Mouse (Mus musculus) cerebellum, adult 18-20 months (tissue): Measurements from ENCODE around the gene Tspan14.

ENCODE experiments used
- DNase-seq, 2 experiments: peaks; one replicate each; pipeline ENCODE4 v3.0.0; 2021

The Tspan14 gene

DNA sequence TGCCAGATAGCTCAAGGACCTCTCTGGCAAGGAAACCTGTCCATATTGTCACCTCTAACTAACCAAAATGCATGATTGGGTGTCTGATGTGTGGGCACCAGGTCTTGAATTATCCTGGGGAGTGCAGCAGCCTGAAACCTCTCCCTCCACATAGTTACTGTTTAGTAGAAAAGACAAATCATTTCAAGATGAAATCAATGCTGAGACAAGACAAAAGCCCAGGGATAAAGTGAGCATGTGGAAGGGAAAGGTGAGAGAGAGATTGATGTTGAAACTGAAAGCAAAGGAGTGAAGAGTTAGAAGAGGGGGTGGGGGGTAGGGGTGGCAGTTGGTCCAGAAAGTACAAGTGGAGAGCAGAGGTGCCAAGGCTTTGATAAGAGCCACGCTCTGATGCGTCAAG is 1.4 kb upstream of the Tspan14 start:
- no peak for DNase-seq

DNA sequence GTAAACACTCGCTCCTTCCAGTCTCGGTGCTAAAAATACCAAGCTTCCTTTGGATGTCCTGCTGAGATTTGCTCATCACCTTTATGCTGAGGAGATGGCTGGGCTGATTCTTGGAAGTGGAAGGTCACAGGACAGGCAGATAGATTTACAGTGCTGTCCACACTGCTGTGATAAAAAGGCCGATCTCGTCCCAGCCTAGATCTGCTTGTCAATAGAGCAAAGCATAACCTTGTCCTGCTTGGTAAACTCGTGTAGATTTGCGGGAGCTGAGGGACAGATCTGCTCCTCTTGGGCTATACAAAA is 942 bp upstream of the Tspan14 start:
- DNase-seq, result peak in 1 of 2 experiments; percentile 36

DNA sequence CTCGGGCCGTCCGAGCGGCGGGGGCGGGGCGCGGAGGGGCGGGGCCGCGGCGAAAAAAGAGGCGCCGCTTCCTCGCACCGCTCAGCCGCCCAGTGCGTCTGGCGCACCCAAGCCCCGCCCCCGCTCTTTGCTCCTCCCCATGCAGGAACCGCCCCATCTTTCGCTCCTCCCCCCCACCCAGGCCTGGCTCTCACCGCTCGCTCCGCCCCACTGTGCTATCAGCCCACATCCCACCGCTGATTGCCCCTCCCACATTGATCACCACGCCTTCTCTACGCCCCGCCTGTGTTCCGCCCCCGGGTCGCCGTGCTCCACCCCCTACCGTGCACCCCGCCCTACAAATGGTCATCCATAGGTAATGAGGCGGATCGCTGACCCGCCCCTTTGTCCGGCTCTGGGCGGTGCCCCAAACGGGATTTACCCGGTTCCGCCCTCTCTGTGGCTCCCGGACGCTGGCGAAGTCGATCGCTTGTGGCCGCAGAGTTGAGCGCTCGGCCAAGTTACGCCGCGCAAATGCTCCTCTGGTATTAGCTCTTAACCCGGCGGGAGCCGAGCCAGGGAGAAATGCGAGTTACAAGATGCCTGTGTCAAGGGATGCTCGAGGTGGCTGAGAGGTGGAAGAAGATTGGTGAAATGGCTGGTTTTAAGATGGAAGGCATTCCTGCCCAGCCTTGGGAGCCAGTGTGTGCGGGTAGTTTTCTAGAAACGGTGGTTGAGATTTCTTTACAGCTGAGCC is 423 bp upstream of the Tspan14 start:
- peak; percentile 96 to 97 for DNase-seq

DNA sequence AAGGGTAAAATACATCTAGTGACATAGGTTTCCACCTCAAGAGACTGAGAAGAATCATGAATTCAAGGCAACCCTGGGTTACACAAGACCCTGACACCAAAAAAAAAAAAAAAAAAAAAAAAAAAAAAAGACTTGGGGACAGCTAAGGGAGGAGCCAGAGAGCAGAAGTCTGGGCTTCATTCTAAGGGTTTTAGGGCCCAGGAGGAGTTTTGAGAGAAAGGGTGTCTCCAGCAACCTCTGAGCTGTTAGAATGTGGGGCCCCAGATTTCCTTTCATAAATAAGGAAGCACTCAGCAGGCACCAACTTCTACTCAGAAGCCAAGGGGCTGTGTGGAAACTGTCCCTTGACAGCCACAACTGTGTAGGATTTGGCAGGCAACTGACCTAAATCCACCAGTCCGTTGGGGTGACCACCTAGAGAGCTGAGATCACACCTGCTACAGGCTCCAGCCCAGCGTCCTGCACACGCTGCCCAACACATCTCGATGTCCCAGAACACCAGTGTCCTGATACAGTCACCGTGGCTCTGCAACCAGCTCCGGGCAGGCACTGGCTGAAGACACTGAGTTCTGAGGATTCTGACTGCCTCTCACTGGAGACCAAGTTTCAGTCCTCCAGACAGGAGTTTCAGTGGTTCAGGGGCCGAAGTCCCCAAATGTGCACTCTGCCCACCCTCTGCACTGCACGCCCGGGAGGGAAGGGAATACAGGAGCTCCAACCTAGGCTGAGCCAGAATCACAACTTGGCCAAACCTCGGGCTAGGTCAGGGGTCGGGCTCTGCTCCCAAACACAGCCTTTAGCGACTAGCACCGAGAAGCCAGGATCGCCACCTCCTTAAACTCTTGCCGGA is 875 bp downstream of the Tspan14 start:
- peak; percentile 26 to 44 for DNase-seq

DNA sequence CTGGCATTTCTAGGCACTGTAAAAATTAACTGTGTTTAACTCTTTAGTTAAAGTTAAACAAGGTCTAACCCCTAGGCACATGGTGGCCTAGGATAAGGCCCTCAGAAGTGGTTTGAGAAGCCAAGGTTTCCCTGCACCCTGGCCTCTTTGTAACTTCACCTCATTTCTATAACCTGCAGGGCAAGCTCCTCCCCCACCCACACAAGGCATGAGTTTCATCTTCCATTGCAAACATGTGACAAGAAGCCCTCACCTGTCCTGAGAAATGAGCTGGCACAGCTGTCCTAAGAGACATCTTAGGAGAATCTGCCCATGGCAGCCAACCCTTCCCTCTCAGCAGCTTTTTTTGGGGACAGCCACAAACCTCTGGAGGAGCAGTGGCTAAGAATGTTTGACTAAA is 1.7 kb downstream of the Tspan14 start:
- no peak for DNase-seq

DNA sequence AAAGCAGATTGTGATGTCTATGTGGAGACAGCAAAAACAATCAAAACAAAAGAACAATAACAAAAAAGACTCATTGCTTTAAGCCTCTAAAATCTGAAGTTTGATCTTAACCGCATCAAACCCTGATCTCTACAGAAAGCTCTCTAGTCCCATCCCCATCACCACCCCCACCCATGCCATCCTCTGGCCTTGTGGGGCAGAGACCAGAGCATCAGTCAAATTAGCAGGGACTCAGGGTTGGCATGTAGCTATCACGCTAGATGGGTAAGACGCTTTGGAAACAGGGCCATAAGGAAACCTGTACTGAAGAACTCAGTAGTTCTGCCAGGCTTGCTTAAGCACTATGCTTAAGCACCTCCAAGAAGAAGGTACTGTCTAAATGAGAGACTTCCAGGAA is 2.4 kb downstream of the Tspan14 start:
- no peak for DNase-seq

DNA sequence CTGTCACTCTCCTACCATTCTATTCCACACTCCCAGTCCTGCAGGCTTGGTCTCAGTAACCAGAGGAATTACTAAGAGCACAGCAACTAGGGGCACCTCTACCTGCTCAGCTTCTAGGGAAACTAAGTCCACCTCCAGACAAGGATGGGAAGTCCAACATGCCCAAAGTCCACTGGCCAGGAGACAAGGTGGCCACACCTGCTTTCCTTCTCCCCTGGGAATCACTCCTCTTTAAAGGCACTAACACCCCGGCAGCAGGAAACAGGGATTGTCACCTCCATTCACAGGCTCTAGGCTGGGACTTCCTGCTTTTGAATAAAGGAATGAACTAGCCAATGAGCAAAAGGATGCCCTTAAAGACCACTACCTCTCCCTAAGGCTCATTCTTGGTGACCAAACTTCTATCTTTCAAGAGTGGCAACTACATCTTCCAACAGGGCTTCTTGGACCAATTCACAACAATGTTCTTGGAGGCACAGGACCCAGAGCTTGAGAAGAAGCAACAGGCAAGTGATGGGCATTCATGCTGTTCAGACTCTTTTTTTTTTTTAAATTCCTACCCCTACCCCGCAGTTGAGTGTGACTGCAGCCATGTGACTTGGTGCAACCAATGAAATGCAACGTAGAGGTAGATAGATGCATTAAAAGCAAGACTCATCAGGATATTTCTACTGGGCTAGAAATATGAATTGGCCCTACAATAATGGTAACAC is 3.0 kb downstream of the Tspan14 start:
- no peak for DNase-seq

DNA sequence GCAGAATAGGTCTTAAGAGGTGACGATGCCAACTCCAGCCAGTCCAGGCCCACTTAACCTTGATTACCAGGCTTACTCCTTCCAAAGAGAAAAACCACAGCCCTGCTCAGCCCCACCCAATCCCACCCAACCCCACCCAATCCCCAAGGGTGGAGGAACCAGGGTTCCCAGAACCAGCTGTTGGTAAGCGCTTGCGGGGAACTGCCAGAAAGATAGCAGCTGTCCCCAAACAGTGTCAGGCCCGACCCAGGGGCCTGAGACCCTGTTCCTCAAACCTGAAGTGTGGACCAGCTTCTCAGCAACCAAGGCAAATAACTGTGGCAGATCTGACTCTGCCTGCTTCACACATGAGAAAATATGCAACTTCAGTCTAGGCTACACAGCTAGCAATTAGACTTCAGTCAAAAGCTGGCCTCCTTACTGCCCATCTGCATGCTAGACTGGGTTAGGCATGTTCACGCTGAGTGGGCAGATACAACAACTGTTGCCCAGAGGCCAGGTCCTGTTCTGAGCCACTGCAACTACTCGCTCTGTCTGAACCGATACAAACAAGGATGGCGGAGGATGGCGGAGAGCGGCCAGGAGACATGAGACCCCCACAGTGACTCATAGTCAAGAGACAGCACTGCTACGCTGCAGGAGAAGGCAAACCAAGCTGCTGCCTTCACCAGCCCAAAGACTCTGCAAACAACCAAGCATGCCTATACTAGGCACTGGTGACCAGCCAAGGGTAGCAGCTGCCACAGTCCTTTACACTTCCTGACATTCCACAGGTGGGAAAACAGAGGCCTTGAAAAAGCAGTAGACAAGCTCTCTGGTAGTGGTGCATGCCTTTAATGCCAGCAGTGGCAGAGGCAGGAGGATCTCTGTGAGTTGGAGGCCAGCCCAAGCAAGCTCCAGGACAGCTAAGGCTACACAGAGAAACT is 4.0 kb downstream of the Tspan14 start:
- DNase-seq, result no peak

DNA sequence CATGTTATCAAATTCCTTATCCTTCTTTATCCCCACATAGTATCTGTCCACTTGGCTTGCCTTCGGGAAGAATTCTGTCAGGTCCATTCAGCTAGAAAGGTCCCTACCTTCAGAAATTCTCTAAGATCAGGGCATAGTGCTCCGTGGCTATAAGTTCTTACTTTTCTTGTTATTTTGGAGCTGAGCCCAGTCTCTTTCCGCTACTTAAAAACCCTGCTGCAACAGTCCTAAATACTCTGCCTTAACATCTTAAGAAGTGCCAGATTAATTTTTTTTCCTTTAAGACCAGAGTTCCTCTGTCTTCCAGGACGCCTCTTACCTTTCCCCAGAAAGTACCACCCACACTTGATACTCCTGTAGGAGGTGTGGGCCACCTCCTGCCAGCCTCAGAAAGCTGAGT is 6.4 kb downstream of the Tspan14 start:
- DNase-seq, result no peak

DNA sequence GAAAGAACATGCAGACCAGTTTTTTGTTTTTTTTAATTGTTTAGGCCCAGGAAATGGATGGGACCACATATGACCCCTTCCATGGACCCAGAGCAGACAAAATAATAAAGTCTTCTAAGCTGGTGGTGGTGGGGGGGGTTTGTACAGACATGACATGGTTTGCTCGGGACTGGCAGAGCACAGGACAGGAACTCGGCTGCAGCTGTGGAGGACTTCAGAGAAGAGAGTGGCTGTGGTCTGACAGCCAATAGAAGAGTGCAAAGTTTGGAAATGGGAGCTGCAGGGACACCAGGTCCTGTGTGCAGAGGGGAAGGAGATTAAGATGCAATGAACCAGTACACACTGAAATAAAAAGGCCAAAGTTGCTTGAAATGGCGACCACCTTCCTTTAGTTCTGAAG is 7.0 kb downstream of the Tspan14 start:
- DNase-seq, result no peak

DNA sequence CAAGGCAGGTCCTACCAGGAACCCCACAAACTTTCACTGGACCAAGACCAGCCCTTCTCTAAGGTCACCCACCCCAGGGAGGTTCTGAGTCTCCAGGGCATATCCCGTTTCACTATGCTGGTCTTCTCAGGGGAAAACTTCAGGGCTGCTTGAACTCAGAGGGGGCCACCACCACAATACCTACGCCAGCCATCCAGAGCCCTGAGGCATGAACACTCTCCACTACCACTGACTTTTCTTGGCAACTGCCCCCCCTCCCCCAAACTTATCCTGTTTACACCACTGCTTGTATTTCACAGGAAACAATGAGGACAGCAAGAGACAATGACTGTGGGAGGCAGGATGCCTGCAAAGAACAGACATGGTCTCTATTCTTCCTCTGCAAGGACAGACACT is 7.6 kb downstream of the Tspan14 start:
- no peak for DNase-seq

DNA sequence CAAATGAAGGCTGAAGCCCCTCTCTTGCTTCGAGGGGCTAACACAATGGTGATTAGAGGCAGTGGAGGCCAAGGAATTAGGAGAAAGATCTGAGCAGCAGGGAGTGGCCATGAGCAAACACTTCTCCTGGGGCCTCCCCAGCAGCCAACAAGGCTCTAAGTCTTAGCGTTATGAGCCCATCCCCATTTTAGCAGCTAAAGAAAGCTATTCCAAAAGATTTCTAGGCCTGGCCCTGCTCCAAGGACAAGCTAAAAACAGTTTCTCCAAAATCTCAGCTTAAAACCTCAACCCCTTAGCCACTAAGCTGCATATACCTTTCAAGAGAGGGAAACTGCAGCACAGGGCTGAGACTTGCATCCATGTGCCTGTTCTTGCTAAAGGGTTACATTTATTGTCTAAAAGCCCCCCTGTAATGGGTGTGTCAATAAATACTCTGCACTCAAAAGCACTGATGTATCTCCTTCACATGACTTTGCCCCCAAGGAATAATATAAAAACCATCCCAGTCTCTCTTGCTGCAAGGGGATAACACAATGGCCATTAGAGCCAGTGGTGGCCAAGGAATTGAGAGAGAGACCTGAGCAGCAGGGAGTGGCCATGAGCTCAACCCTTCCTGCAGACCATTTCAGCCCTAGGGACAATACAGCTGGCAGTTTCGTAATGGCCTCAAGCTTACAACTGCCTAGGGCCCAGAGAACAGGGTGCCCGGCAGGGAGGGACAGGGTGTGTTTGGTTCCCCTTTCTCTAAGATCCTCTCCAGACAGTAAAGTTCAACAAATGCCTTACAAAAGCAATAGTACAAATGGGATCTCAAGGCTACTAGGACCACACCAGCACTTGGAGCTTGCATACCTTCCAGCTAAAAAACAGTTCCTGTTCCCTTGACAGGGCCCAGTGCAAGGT is 8.3 kb downstream of the Tspan14 start:
- no peak for DNase-seq

DNA sequence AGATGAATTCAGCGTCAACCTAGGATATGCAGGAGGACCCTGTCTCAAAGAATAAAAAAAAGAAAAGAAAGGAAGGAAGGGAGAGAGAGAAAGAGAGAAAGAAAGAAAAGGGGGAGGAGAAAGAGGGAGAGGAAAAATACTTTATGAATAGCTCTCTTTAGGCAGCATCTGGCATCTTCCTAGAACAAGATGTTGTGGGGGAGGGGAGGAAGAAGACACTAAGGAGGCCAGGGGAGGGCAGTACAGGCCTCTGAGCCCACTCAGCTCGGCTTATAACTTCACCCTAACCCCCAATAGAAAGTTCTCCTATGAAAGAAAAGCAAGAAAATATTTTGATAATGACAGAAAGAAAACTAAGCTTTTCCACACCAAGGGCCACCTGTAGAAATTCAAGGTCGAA is 9.0 kb downstream of the Tspan14 start:
- DNase-seq, result no peak

DNA sequence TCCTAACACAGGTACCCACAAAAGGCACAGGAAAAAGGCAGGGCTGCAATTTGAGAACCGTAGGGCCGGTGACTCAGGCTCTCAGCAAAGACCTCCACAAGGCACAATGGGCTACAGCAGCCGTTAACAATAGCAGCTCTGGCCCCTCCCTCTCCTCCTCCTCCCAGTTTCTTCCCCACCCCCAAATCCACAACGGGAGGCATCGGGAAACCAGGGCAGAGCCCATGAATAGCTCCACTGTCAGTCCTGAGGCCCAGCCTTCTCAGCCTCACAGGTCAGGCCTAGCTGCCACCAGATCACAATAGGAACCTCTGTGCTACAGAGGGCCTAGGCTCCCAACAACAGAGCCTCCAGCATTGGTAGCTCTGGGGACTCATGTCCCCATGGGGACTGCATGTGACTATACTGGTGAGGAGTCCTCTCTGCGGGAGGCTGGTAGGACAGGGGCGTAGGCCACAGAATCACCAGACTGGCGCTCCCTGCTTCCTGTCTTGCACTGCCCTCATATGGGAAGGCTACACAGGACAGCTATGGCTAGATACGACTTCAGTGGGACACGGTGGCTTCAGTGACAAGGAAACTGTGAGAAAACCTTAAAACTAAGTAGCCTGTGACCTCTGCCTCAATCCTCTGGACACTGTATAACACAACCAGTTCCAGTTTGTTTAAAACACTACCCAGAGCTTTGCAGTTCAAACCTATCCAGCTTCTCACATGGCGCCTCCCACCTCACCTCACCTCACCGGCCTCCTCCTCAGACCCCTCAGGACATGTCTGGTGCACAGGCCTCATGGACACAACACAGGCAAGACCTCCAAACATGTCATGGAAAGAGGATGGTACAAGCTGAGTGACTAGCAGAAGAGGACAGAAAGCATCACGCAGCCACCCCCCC is 10.1 kb downstream of the Tspan14 start:
- DNase-seq, result peak in 1 of 2 experiments; percentile 40

DNA sequence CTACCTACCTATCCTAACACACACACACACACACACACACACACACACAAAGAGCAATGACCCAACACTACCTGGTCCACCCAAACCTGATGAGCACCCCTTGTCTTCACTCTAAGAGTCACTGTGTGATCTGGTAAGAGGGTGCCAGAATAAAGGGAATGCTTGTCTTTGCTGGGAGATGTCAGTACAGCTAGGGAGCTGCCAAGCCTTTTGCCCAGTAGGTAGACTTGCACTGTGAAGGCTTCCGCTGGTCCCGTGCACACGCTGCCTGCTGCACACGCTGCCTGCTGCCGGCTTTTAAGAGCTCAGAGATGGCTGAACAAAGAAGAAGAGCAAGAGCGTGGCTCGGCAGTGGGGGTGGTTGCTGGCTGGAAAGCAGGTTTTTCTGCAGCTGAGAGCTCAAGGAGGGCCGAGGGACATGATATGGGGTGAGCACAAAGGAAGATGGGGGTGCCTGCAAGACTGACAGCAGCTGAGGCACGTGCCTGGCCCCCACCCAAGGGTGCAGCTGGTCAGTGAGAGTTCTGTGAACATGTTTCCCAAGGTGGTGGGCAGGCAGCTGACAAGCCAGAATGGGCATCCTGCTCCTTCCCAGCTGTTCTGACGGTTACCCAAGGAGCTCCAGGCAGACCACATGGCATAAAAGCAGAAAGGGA is 10.9 kb downstream of the Tspan14 start:
- peak in 1 of 2 experiments; percentile 27 for DNase-seq

DNA sequence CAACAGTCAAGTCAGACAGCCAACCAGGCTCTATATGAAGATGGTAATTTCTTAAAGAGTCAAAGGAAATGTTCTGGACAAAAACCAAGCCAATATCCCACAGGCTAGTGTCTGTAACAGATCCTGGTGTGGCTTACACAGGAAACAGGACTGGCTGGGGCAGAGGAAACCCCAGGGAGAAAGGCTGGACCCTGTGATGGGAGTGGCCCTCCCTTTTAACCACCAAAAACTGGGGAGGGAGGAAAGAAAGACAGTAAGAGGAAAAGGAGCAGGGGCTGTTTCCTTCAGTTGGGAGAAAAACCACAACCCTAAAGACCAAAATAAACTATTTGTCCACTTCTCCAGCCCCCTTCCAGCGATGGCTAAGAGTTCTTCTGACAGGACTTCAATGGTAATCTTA is 11.5 kb downstream of the Tspan14 start:
- no peak for DNase-seq

DNA sequence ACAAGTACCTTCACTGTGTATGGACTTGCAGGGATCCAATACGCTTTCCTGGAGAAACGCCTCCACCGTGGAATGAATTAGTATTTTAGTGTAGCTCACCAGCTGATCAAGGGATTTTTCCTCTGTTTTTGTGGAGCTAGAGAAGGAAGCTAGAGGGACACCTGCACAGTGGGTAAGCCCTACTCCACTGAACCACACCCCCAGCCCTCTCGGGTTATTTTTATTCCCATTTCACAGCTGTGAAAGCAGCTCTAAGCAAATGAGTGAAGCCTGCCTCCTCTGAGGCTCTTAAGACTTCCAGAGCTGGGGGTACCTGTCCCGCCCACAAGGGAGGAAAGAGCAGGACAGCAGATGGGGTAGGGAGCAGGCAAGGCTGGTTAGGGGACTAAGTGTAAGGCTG is 13.2 kb downstream of the Tspan14 start:
- no peak for DNase-seq

DNA sequence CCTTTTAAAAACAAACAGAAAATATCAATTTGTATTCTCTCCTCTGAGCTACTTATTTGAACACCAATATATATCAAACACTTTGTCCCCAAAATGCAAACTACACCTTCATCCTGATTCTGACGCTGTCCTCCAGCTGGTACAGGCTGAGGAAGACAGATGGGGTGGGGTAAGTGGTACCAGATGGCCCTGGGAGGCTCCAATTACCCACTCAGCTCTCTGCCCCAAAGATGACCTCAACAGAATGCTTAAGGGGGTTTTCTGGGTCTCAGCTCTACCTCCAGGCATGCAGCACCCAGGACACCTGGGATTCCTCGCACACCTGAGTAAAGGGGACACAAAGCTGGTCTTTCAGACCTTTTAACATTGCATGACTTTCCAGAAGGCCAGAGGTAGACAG is 13.9 kb downstream of the Tspan14 start:
- DNase-seq, result no peak

DNA sequence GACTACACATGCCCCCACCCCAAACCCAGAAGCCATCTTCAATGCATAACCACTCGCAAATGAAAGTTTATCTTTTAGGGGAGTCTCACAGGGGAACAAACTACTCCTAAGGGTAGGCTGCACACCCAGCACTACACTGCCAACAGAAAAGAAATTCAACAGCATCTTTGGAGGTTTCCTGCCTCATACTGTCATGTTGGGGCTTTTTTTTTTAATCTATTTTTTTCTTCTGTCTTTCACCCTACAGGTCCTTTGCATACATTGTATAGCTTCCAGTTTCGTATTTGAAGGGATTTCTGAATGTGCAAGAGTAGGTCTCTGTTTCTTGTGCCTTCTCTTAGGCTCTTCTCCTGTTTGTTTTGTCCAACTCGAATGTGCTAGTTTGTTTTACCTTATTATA is 14.3 kb downstream of the Tspan14 start:
- DNase-seq, result no peak
